Mouse (Mus musculus) embryonic facial prominence, embryonic 11.5 days (tissue): ENCODE measurements around the gene Ctnnbip1. TPM values are rescaled to one million over a fixed set of nuclear protein-coding genes. Genes with fewer than 3 reads are reported as not detected.
A peak's percentile ranks its signal among the peaks of the same experiment; 100 is the strongest.

ENCODE experiments used
- ATAC-seq: fragments of 200-750 bp; cut with Nextera tagmentation; replicated peaks from 2 replicates; pipeline ENCODE4 v1.8.0; 2017; ENCODE audit warnings: low read depth; ENCODE audit not compliant: insufficient number of reproducible peaks, low FRiP score, low TSS enrichment
- DNase-seq: peaks from one replicate; pipeline ENCODE4 v3.0.0-alpha.2; 2015; ENCODE audit warnings: low spot score
- H3K27ac ChIP-seq: fragments of 300-500 bp; sonication (generic); replicated peaks from 2 replicates; pipeline ENCODE4 v1.5.1; 2014; ENCODE audit warnings: mild to moderate bottlenecking, low read depth, low read length, control low read depth
- H3K27me3 ChIP-seq: fragments of 300-500 bp; sonication (generic); 2 replicates; pipeline ENCODE4 v1.6.1; 2014; ENCODE audit warnings: mild to moderate bottlenecking, low read length, moderate library complexity, mixed read lengths; ENCODE audit not compliant: control insufficient read depth, insufficient read depth
- H3K36me3 ChIP-seq: fragments of 300-500 bp; sonication (generic); replicated peaks from 2 replicates; pipeline ENCODE4 v1.6.1; 2014; ENCODE audit warnings: low read depth, mild to moderate bottlenecking, low read length, moderate library complexity, mixed read lengths; ENCODE audit not compliant: control insufficient read depth, insufficient read depth
- H3K4me1 ChIP-seq: fragments of 300-500 bp; sonication (generic); 2 replicates; pipeline ENCODE4 v1.6.1; 2014; ENCODE audit warnings: low read length, mixed read lengths; ENCODE audit not compliant: control insufficient read depth, insufficient read depth
- H3K4me2 ChIP-seq: fragments of 300-500 bp; sonication (generic); 2 replicates; pipeline ENCODE4 v1.6.1; 2014; ENCODE audit warnings: low read depth, mild to moderate bottlenecking, control low read depth, low read length, moderate library complexity
- H3K4me3 ChIP-seq: fragments of 300-500 bp; sonication (generic); 2 replicates; pipeline ENCODE4 v1.5.1; 2014; ENCODE audit warnings: low read depth, low read length, control low read depth
- H3K9ac ChIP-seq: fragments of 300-500 bp; sonication (generic); replicated peaks from 2 replicates; pipeline ENCODE4 v1.6.1; 2014; ENCODE audit warnings: mild to moderate bottlenecking, control low read depth, low read length
- H3K9me3 ChIP-seq: fragments of 300-500 bp; sonication (generic); replicated peaks from 2 replicates; pipeline ENCODE4 v1.6.1; 2016; ENCODE audit warnings: mild to moderate bottlenecking, low read length, inconsistent platforms, mixed read lengths; ENCODE audit not compliant: control insufficient read depth
- WGBS: fragments of 180-500 bp; shearing (Covaris S2); extraction: QIAGEN DNeasy Blood & Tissue Kit; methylation state at CpG from one replicate; pipeline ENCODE4 v1.1.7; 2014; 5-methylcytosine and 5-hydroxymethylcytosine counted together
- polyA plus RNA-seq: library from polyadenylated mRNA; unstranded; fragments of >200 nt; fragmentation: Nextera tagmentation; extraction: Ambion mirVana; gene quantifications from 2 replicates; pipeline ENCODE4 v1.2.1, GENCODE M21; 2014

The Ctnnbip1 gene
- polyA plus RNA-seq, 1 experiment from 2014 or later: 68.8 TPM

- no peaks in the 10 kb centered on the region for H3K36me3 ChIP-seq
- H3K9ac ChIP-seq: no peak overlapping the region
- no peak overlapping the region for H3K4me3 ChIP-seq
- WGBS: 74% methylated on average over 14 of the region's 14 CpGs
- no peaks in the 10 kb centered on the region for H3K9me3 ChIP-seq
- no peak overlapping the region for H3K27ac ChIP-seq
- no peak overlapping the region for H3K4me2 ChIP-seq
- DNase-seq (no peak), ATAC-seq (no peak)
- no peaks in the 10 kb centered on the region for H3K27me3 ChIP-seq
- no peaks in the 10 kb centered on the region for H3K4me1 ChIP-seq
These were observed 56.4 kb downstream of the Ctnnbip1 start for GRCm38 (mm10) chr4:149574391-149574821.

GRCm38 (mm10) chr4:149576061-149576460 is 58.0 kb downstream of the Ctnnbip1 start:
- Histone ChIP-seq H3K27me3 (no peaks in the 10 kb centered on the region), H3K36me3 (no peaks in the 10 kb centered on the region), H3K4me1 (no peaks in the 10 kb centered on the region), H3K4me2 (no peak overlapping the region), H3K9me3 (no peaks in the 10 kb centered on the region), H3K9ac (no peak overlapping the region), H3K27ac (no peak overlapping the region), H3K4me3 (no peak overlapping the region)
- ATAC-seq (no peak), DNase-seq (no peak)
- 61% methylated on average over 9 of the region's 9 CpGs for WGBS

GRCm38 (mm10) chr4:149576993-149577548 is 59.0 kb downstream of the Ctnnbip1 start:
- Histone ChIP-seq H3K4me1 (no peaks in the 10 kb centered on the region), H3K9me3 (no peaks in the 10 kb centered on the region), H3K4me3 (no peak overlapping the region), H3K4me2 (no peak overlapping the region), H3K36me3 (no peaks in the 10 kb centered on the region), H3K27ac (no peak overlapping the region), H3K9ac (no peak overlapping the region), H3K27me3 (no peaks in the 10 kb centered on the region)
- ATAC-seq (no peak), DNase-seq (no peak)
- 27% methylated on average over 4 of the region's 4 CpGs for WGBS

- 74% methylated on average over 13 of the region's 13 CpGs for WGBS
These were observed 60.1 kb downstream of the Ctnnbip1 start for GRCm38 (mm10) chr4:149578085-149578681.

DNA sequence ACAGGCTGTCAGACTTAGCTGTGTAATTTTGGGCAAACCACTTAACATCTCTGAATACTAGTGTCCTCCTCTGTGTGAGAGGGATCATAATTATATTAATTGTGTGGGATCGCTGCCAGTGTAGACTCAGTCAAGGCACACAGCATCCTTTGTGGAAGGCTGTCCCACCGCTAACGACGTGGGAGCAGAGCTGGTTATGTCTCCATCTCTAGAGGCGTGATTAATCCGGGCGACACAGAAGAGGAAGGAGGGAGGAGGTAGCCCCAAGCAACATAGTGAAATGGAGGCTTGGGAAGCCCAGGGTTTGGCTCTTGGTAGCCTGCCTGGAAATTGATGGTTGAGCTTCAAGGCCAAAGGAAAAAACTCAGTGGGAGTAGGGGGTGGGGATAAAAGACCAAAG is 60.8 kb downstream of the Ctnnbip1 start:
- Histone ChIP-seq H3K9ac (no peak overlapping the region), H3K9me3 (no peaks in the 10 kb centered on the region), H3K4me1 (no peaks in the 10 kb centered on the region), H3K27me3 (no peaks in the 10 kb centered on the region), H3K4me3 (no peak overlapping the region), H3K27ac (no peak overlapping the region), H3K4me2 (no peak overlapping the region), H3K36me3 (no peaks in the 10 kb centered on the region)
- ATAC-seq: no peak
- no peak for DNase-seq
- WGBS: 42% methylated on average over 7 of the region's 7 CpGs

More at GRCm38 (mm10) chr4:149578085-149578681, 60.1 kb downstream of the Ctnnbip1 start:
- no peak overlapping the region for H3K4me2 ChIP-seq
- no peak for DNase-seq
- no peaks in the 10 kb centered on the region for H3K27me3 ChIP-seq
- no peak overlapping the region for H3K9ac ChIP-seq
- no peak overlapping the region for H3K27ac ChIP-seq
- no peaks in the 10 kb centered on the region for H3K36me3 ChIP-seq
- no peaks in the 10 kb centered on the region for H3K4me1 ChIP-seq
- no peaks in the 10 kb centered on the region for H3K9me3 ChIP-seq
- H3K4me3 ChIP-seq: no peak overlapping the region
- ATAC-seq: no peak

DNA sequence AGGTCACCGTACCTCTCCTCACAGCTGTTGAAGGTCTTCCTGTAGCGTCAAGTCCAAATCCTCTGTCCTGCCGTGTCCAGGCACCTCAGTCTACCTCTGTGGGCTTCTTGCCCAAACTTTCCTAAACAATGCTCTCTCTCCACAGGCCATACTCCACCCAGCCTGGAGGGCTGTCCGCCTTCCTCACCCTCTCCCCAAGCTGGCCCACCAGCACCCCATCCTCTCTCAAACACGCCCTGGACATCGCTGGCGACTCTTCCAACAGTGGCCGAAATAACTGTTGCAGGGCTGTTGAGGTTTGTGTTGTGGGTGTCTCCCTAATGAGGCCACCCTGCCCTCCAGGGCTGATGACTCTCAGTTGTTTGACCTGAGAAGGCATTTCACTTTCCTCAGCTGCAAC is 67.2 kb downstream of the Ctnnbip1 start:
- H3K27ac ChIP-seq: no peak overlapping the region
- no peak overlapping the region for H3K9ac ChIP-seq
- no peak for DNase-seq
- H3K4me1 ChIP-seq: no peaks in the 10 kb centered on the region
- WGBS: 81% methylated on average over 8 of the region's 8 CpGs
- H3K9me3 ChIP-seq: no peaks in the 10 kb centered on the region
- no peaks in the 10 kb centered on the region for H3K36me3 ChIP-seq
- ATAC-seq: no peak
- no peak overlapping the region for H3K4me3 ChIP-seq
- H3K4me2 ChIP-seq: no peak overlapping the region
- peaks cover 8% of the 10 kb centered on the region for H3K27me3 ChIP-seq

GRCm38 (mm10) chr4:149586044-149586782 is 68.2 kb downstream of the Ctnnbip1 start, which contains the start of gene Clstn1:
Gene Clstn1, plus strand, starts transcription at chr4:149586468.
- Histone ChIP-seq H3K9ac (peak within 1 kb of the TSS; percentile 89), H3K36me3 (no peaks in the 10 kb centered on the region), H3K27me3 (peaks cover 8% of the 10 kb centered on the region), H3K9me3 (no peaks in the 10 kb centered on the region), H3K27ac (no peak within 1 kb of the TSS), H3K4me2 (peak within 1 kb of the TSS; percentile 97), H3K4me1 (no peaks in the 10 kb centered on the region), H3K4me3 (peak within 1 kb of the TSS; percentile 75)
- WGBS: 1% methylated on average over 53 of the region's 103 CpGs
- ATAC-seq: peak; percentile 78
- DNase-seq: peak; percentile 89
